17 mouse cellular contexts compared by ENCODE assay signal in the genomic region with DNA sequence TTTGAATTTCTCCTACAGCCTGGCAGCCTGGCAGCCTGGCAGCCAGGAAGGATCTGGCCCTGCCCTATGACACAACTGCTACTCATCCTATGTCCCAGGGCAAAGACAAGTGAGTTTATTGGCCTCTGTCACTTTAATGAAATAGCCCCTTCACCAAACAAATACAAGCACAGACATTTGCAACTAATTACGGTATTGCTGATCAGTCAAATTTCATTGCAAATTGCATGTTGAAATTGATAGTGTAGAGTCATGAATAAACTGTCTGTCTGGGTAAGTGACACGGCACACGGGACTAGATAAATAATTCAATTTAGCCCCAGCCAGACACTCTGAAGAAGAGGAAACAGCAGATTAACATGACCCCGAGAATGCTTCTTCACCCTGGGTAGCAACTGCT.
"Had no signal": no experiment of that assay in that cellular context is flagged by ENCODE, and none has a peak within 500 bp of the region (broad histone marks: within the 10 kb centered on the region; RNA-seq: fewer than 3 reads in every experiment).

No protein-coding gene starts in this region.

- H3K4me1 ChIP-seq: midbrain, embryonic 10.5 days had no signal

- H3K27me3 ChIP-seq: midbrain, embryonic 13.5 days had no signal

- H3K4me3 ChIP-seq: layer of hippocampus, adult 2 months; megakaryocyte, embryonic 14.5 days; midbrain, embryonic 10.5 days; midbrain, embryonic 13.5 days had no signal

- H3K27ac ChIP-seq: layer of hippocampus, adult 2 months; liver, embryonic 14.5 days; macrophage; midbrain, embryonic 10.5 days; midbrain, embryonic 13.5 days had no signal

- H3K9me3 ChIP-seq: midbrain, embryonic 10.5 days; midbrain, embryonic 13.5 days had no signal

- DNase-seq: kidney, adult 18-20 months; kidney, adult 9 months; kidney, postnatal 25 days; layer of hippocampus, adult 9-11 months; liver, postnatal 0 days; lung, embryonic 14.5 days; thymus, adult 18-20 months; thymus, postnatal 36 days had no signal

- H3K36me3 ChIP-seq: midbrain, embryonic 10.5 days; midbrain, embryonic 13.5 days had no signal

- H3K4me2 ChIP-seq: liver, embryonic 11.5 days; lung, embryonic 14.5 days; midbrain, embryonic 13.5 days had no signal

- ATAC-seq: liver, postnatal 0 days; lung, postnatal 0 days; midbrain, embryonic 13.5 days; midbrain, embryonic 16.5 days had no signal

- H3K9ac ChIP-seq: liver, embryonic 14.5 days; liver, postnatal 0 days; lung, embryonic 14.5 days; midbrain, embryonic 13.5 days had no signal
